Mouse (Mus musculus) adrenal gland, adult 8-10 months (tissue): Measurements from ENCODE around the gene Emc10. TPM values are rescaled to one million over a fixed set of nuclear protein-coding genes. Genes with fewer than 3 reads are reported as not detected.

Source experiments
- DNase-seq: peaks from one replicate; pipeline ENCODE4 v3.0.0; 2022
- total RNA-seq, 4 experiments: library from RNA; stranded (reverse); gene quantifications; 2 replicates each; pipeline ENCODE4 v1.2.4; 2022

Gene Emc10
- 100 to 1,000 TPM in 3 of 4 experiments, 10 to 100 TPM in 1; 99.0 to 119 (median 110) TPM for total RNA-seq

- peak; percentile 96 for DNase-seq
Measured at GRCm38 (mm10) chr7:44495992-44496770, at the start of gene Emc10, which contains the start of gene Fam71e1. Gene Emc10, minus strand, starts transcription at chr7:44496529. Gene Fam71e1, plus strand, starts transcription at chr7:44496581.

- DNase-seq, result no peak
Measured at GRCm38 (mm10) chr7:44543071-44543470, 46.7 kb upstream of the Emc10 start.

GRCm38 (mm10) chr7:44542555-44542954 lies 46.2 kb upstream of the Emc10 start:
- no peak for DNase-seq

- no peak for DNase-seq
Measured at GRCm38 (mm10) chr7:44538756-44539624, 42.7 kb upstream of the Emc10 start.

GRCm38 (mm10) chr7:44537496-44537895 lies 41.2 kb upstream of the Emc10 start:
- DNase-seq, result no peak

- no peak for DNase-seq
Measured at GRCm38 (mm10) chr7:44537009-44537408, 40.7 kb upstream of the Emc10 start.

GRCm38 (mm10) chr7:44536590-44536968 lies 40.2 kb upstream of the Emc10 start:
- DNase-seq, result no peak

GRCm38 (mm10) chr7:44535657-44536589 lies 39.6 kb upstream of the Emc10 start:
- DNase-seq, result no peak

GRCm38 (mm10) chr7:44534656-44535441 lies 38.5 kb upstream of the Emc10 start:
- no peak for DNase-seq

- DNase-seq, result no peak
Measured at GRCm38 (mm10) chr7:44534242-44534641, 37.9 kb upstream of the Emc10 start.

- DNase-seq, result no peak
Measured at GRCm38 (mm10) chr7:44533746-44534045, 37.4 kb upstream of the Emc10 start.

- no peak for DNase-seq
Measured at GRCm38 (mm10) chr7:44532918-44533745, 36.8 kb upstream of the Emc10 start.

GRCm38 (mm10) chr7:44531946-44532732 lies 35.8 kb upstream of the Emc10 start, which contains the start of gene Spib:
Gene Spib, minus strand, starts transcription at chr7:44532071.
- no peak for DNase-seq

GRCm38 (mm10) chr7:44531207-44531606 lies 34.9 kb upstream of the Emc10 start:
- DNase-seq, result no peak

- no peak for DNase-seq
Measured at GRCm38 (mm10) chr7:44530507-44530906, 34.2 kb upstream of the Emc10 start.

GRCm38 (mm10) chr7:44529518-44529917 lies 33.2 kb upstream of the Emc10 start:
- DNase-seq, result no peak

GRCm38 (mm10) chr7:44527483-44528398 lies 31.4 kb upstream of the Emc10 start:
- DNase-seq, result peak; percentile 72

GRCm38 (mm10) chr7:44526414-44527154 lies 30.3 kb upstream of the Emc10 start:
- no peak for DNase-seq
